Mouse (Mus musculus): ENCODE measurements at regions not wholly inside any gene's neighbourhood (a gene's known extent, or its start where the extent isn't known, plus 50 kb on each side); places are given as distances from the start of the nearest gene placed in this dataset.

- H3K9ac ChIP-seq (ENCODE audit: low read depth, low read length): no peak overlapping the region
- H3K27ac ChIP-seq (ENCODE audit: low read length): no peak overlapping the region
- no peak overlapping the region for H3K4me2 ChIP-seq (ENCODE audit: low read depth, low read length)
- no peak overlapping the region for H3K4me3 ChIP-seq (ENCODE audit: low read depth, low read length)
- ATAC-seq (ENCODE audit: low read depth): no peak
- H3K9me3 ChIP-seq (replicated peaks; ENCODE audit: control insufficient read depth, low read length): no peaks in the 10 kb centered on the region
- H3K36me3 ChIP-seq (ENCODE audit: control insufficient read depth, insufficient read depth): no peaks in the 10 kb centered on the region
- 58% methylated on average over 9 of the region's 9 CpGs for WGBS (ENCODE audit: insufficient replicate concordance)
- H3K4me1 ChIP-seq (ENCODE audit: control insufficient read depth, low read depth, low read length): no peaks in the 10 kb centered on the region
- no peaks in the 10 kb centered on the region for H3K27me3 ChIP-seq (ENCODE audit: control insufficient read depth, insufficient read depth, low read depth, low read length)
Measured at GRCm38 (mm10) chr16:89633917-89634601, 63.1 kb upstream of the Krtap11-1 start.

GRCm38 (mm10) chr16:89632114-89632622, 61.2 kb upstream of the Krtap11-1 start:
- no peak overlapping the region for H3K27ac ChIP-seq (ENCODE audit: low read length)
- no peaks in the 10 kb centered on the region for H3K4me1 ChIP-seq (ENCODE audit: control insufficient read depth, low read depth, low read length)
- WGBS (ENCODE audit: insufficient replicate concordance): 59% methylated on average over 6 of the region's 6 CpGs
- no peaks in the 10 kb centered on the region for H3K36me3 ChIP-seq (ENCODE audit: control insufficient read depth, insufficient read depth)
- no peak overlapping the region for H3K9ac ChIP-seq (ENCODE audit: low read depth, low read length)
- ATAC-seq (ENCODE audit: low read depth): no peak
- no peaks in the 10 kb centered on the region for H3K27me3 ChIP-seq (ENCODE audit: control insufficient read depth, insufficient read depth, low read depth, low read length)
- H3K9me3 ChIP-seq (replicated peaks; ENCODE audit: control insufficient read depth, low read length): no peaks in the 10 kb centered on the region
- H3K4me2 ChIP-seq (ENCODE audit: low read depth, low read length): no peak overlapping the region
- no peak overlapping the region for H3K4me3 ChIP-seq (ENCODE audit: low read depth, low read length)

- no peak for ATAC-seq (ENCODE audit: low read depth)
- Histone ChIP-seq H3K4me1 (ENCODE audit: control insufficient read depth, low read depth, low read length) (no peaks in the 10 kb centered on the region), H3K4me3 (ENCODE audit: low read depth, low read length) (no peak overlapping the region), H3K9ac (ENCODE audit: low read depth, low read length) (no peak overlapping the region), H3K27ac (ENCODE audit: low read length) (no peak overlapping the region), H3K9me3 (replicated peaks; ENCODE audit: control insufficient read depth, low read length) (no peaks in the 10 kb centered on the region), H3K4me2 (ENCODE audit: low read depth, low read length) (no peak overlapping the region), H3K27me3 (ENCODE audit: control insufficient read depth, insufficient read depth, low read depth, low read length) (no peaks in the 10 kb centered on the region), H3K36me3 (ENCODE audit: control insufficient read depth, insufficient read depth) (no peaks in the 10 kb centered on the region)
- WGBS (ENCODE audit: insufficient replicate concordance): 69% methylated on average over 9 of the region's 9 CpGs
Measured at GRCm38 (mm10) chr16:89631396-89632113, 60.6 kb upstream of the Krtap11-1 start.

GRCm38 (mm10) chr16:89625710-89626109, 54.7 kb upstream of the Krtap11-1 start:
- 62% methylated on average over 12 of the region's 12 CpGs for WGBS (ENCODE audit: insufficient replicate concordance)
- Histone ChIP-seq H3K9ac (ENCODE audit: low read depth, low read length) (no peak overlapping the region), H3K27ac (ENCODE audit: low read length) (no peak overlapping the region), H3K4me2 (ENCODE audit: low read depth, low read length) (no peak overlapping the region), H3K9me3 (replicated peaks; ENCODE audit: control insufficient read depth, low read length) (no peaks in the 10 kb centered on the region), H3K36me3 (ENCODE audit: control insufficient read depth, insufficient read depth) (no peaks in the 10 kb centered on the region), H3K4me3 (ENCODE audit: low read depth, low read length) (no peak overlapping the region), H3K4me1 (ENCODE audit: control insufficient read depth, low read depth, low read length) (no peaks in the 10 kb centered on the region), H3K27me3 (ENCODE audit: control insufficient read depth, insufficient read depth, low read depth, low read length) (no peaks in the 10 kb centered on the region)
- ATAC-seq (ENCODE audit: low read depth): no peak; the same call in 1 of the 2 replicates

- WGBS (ENCODE audit: insufficient replicate concordance): 66% methylated on average over 12 of the region's 12 CpGs
- ATAC-seq (ENCODE audit: low read depth): no peak
- H3K9ac ChIP-seq (ENCODE audit: low read depth, low read length): no peak overlapping the region
- H3K9me3 ChIP-seq (replicated peaks; ENCODE audit: control insufficient read depth, low read length): no peaks in the 10 kb centered on the region
- no peaks in the 10 kb centered on the region for H3K36me3 ChIP-seq (ENCODE audit: control insufficient read depth, insufficient read depth)
- H3K27ac ChIP-seq (ENCODE audit: low read length): no peak overlapping the region
- H3K27me3 ChIP-seq (ENCODE audit: control insufficient read depth, insufficient read depth, low read depth, low read length): no peaks in the 10 kb centered on the region
- H3K4me2 ChIP-seq (ENCODE audit: low read depth, low read length): no peak overlapping the region
- no peak overlapping the region for H3K4me3 ChIP-seq (ENCODE audit: low read depth, low read length)
- no peaks in the 10 kb centered on the region for H3K4me1 ChIP-seq (ENCODE audit: control insufficient read depth, low read depth, low read length)
Measured at GRCm38 (mm10) chr16:89625253-89625652, 54.3 kb upstream of the Krtap11-1 start.

All from liver, embryonic 16.5 days (tissue).